Mouse (Mus musculus): ENCODE results near the gene Slc2a9.

GRCm38 (mm10) chr5:38488026-38488425 is 14.9 kb downstream of the Slc2a9 start:
- TF ChIP-seq CTCF (IDR thresholded peaks at IDR 0.05; ENCODE audit: low read depth, low read length) = no peak
- TF ChIP-seq POLR2A (IDR thresholded peaks at IDR 0.05; ENCODE audit: insufficient read depth, low read length) = no peak

All from ES-Bruce4 (cell line).